Mouse (Mus musculus) brain, adult 2 months (tissue): ENCODE results near the gene Pmm2.

ENCODE experiments used
- DNase-seq: peaks from one replicate; pipeline ENCODE4 v3.0.0; 2011; ENCODE audit warnings: low read depth, low spot score

Pmm2 gene

GRCm38 (mm10) chr16:8679780-8680179 is 42.3 kb downstream of the Pmm2 start:
- no peak for DNase-seq

- DNase-seq, result no peak
Observed at GRCm38 (mm10) chr16:8680470-8680869, 43.0 kb downstream of the Pmm2 start, which contains the start of gene Gm5767. Gene Gm5767 (plus strand): TSS chr16:8680770.

- DNase-seq, result peak; percentile 88
Observed at GRCm38 (mm10) chr16:8685087-8685486, 47.6 kb downstream of the Pmm2 start.

GRCm38 (mm10) chr16:8686121-8686870 is 48.8 kb downstream of the Pmm2 start:
- DNase-seq, result peak; percentile 88

GRCm38 (mm10) chr16:8686871-8687535 is 49.5 kb downstream of the Pmm2 start:
- no peak for DNase-seq

GRCm38 (mm10) chr16:8687559-8688112 is 50.2 kb downstream of the Pmm2 start:
- no peak for DNase-seq

- peak; percentile 91 for DNase-seq
Observed at GRCm38 (mm10) chr16:8689979-8690656, 52.6 kb downstream of the Pmm2 start.

- peak; percentile 62 for DNase-seq
Observed at GRCm38 (mm10) chr16:8691206-8691605, 53.7 kb downstream of the Pmm2 start.

- no peak for DNase-seq
Observed at GRCm38 (mm10) chr16:8699556-8699955, 62.1 kb downstream of the Pmm2 start.

- DNase-seq, result no peak
Observed at GRCm38 (mm10) chr16:8700586-8700985, 63.1 kb downstream of the Pmm2 start.

GRCm38 (mm10) chr16:8711998-8712397 is 74.5 kb downstream of the Pmm2 start:
- DNase-seq, result peak; percentile 49
